Mouse (Mus musculus): ENCODE results near the gene B230118H07Rik. TPM values are rescaled to one million over a fixed set of nuclear protein-coding genes. Genes with fewer than 3 reads are reported as not detected.

B230118H07Rik gene
- polyA plus RNA-seq, 1 experiment from 2014 or later, result 50.3 TPM

- Histone ChIP-seq H3K27me3 (ENCODE audit: control insufficient read depth, insufficient read depth, low read length) (no peaks in the 10 kb centered on the region), H3K4me3 (replicated peaks; ENCODE audit: low read length) (no peak overlapping the region), H3K9ac (ENCODE audit: low read length) (no peak overlapping the region), H3K36me3 (ENCODE audit: control insufficient read depth, insufficient read depth, low read length) (no peaks in the 10 kb centered on the region), H3K4me1 (ENCODE audit: control insufficient read depth, insufficient read depth, low read length) (no peaks in the 10 kb centered on the region), H3K4me2 (ENCODE audit: low read depth, low read length) (no peak overlapping the region), H3K9me3 (replicated peaks; ENCODE audit: control insufficient read depth, low read length) (no peaks in the 10 kb centered on the region), H3K27ac (ENCODE audit: low read length) (no peak overlapping the region)
- no peak for ATAC-seq (ENCODE audit: insufficient read depth, low FRiP score)
- 62% methylated on average over 1 of the region's 1 CpGs for WGBS
These were observed 1.1 kb upstream of the B230118H07Rik start for GRCm38 (mm10) chr2:101650446-101650845.

GRCm38 (mm10) chr2:101648361-101648760 lies 971 bp downstream of the B230118H07Rik start:
- H3K4me3 ChIP-seq (replicated peaks; ENCODE audit: low read length), result no peak overlapping the region
- H3K27ac ChIP-seq (ENCODE audit: low read length), result no peak overlapping the region
- no peak overlapping the region for H3K4me2 ChIP-seq (ENCODE audit: low read depth, low read length)
- 80% methylated on average over 2 of the region's 2 CpGs for WGBS
- H3K27me3 ChIP-seq (ENCODE audit: control insufficient read depth, insufficient read depth, low read length), result no peaks in the 10 kb centered on the region
- H3K9me3 ChIP-seq (replicated peaks; ENCODE audit: control insufficient read depth, low read length), result no peaks in the 10 kb centered on the region
- no peak overlapping the region for H3K9ac ChIP-seq (ENCODE audit: low read length)
- no peaks in the 10 kb centered on the region for H3K36me3 ChIP-seq (ENCODE audit: control insufficient read depth, insufficient read depth, low read length)
- no peaks in the 10 kb centered on the region for H3K4me1 ChIP-seq (ENCODE audit: control insufficient read depth, insufficient read depth, low read length)
- ATAC-seq (ENCODE audit: insufficient read depth, low FRiP score), result no peak

- Histone ChIP-seq H3K9me3 (replicated peaks; ENCODE audit: control insufficient read depth, low read length) (no peaks in the 10 kb centered on the region), H3K27ac (ENCODE audit: low read length) (no peak overlapping the region), H3K4me1 (ENCODE audit: control insufficient read depth, insufficient read depth, low read length) (no peaks in the 10 kb centered on the region), H3K27me3 (ENCODE audit: control insufficient read depth, insufficient read depth, low read length) (no peaks in the 10 kb centered on the region), H3K4me2 (ENCODE audit: low read depth, low read length) (no peak overlapping the region), H3K9ac (ENCODE audit: low read length) (no peak overlapping the region), H3K4me3 (replicated peaks; ENCODE audit: low read length) (no peak overlapping the region), H3K36me3 (ENCODE audit: control insufficient read depth, insufficient read depth, low read length) (no peaks in the 10 kb centered on the region)
- WGBS, result 79% methylated on average over 1 of the region's 1 CpGs
- no peak for ATAC-seq (ENCODE audit: insufficient read depth, low FRiP score)
These were observed 3.5 kb downstream of the B230118H07Rik start for GRCm38 (mm10) chr2:101645841-101646240.

GRCm38 (mm10) chr2:101639840-101640350 lies 9.4 kb downstream of the B230118H07Rik start:
- H3K4me3 ChIP-seq (replicated peaks; ENCODE audit: low read length), result no peak overlapping the region
- 70% methylated on average over 3 of the region's 3 CpGs for WGBS
- H3K36me3 ChIP-seq (ENCODE audit: control insufficient read depth, insufficient read depth, low read length), result no peaks in the 10 kb centered on the region
- H3K9me3 ChIP-seq (replicated peaks; ENCODE audit: control insufficient read depth, low read length), result no peaks in the 10 kb centered on the region
- H3K4me1 ChIP-seq (ENCODE audit: control insufficient read depth, insufficient read depth, low read length), result no peaks in the 10 kb centered on the region
- no peak overlapping the region for H3K4me2 ChIP-seq (ENCODE audit: low read depth, low read length)
- no peak overlapping the region for H3K9ac ChIP-seq (ENCODE audit: low read length)
- H3K27ac ChIP-seq (ENCODE audit: low read length), result no peak overlapping the region
- H3K27me3 ChIP-seq (ENCODE audit: control insufficient read depth, insufficient read depth, low read length), result no peaks in the 10 kb centered on the region
- ATAC-seq (ENCODE audit: insufficient read depth, low FRiP score), result no peak

- ATAC-seq (ENCODE audit: insufficient read depth, low FRiP score), result no peak
These were observed 10.1 kb downstream of the B230118H07Rik start for GRCm38 (mm10) chr2:101638979-101639839.

GRCm38 (mm10) chr2:101628297-101629236 lies 20.8 kb downstream of the B230118H07Rik start:
- H3K4me3 ChIP-seq (replicated peaks; ENCODE audit: low read length), result peak overlapping the region; percentile 86
- H3K27me3 ChIP-seq (ENCODE audit: control insufficient read depth, insufficient read depth, low read length), result no peaks in the 10 kb centered on the region
- H3K9ac ChIP-seq (ENCODE audit: low read length), result peak overlapping the region; percentile 84
- WGBS, result 2% methylated on average over 31 of the region's 31 CpGs
- peak overlapping the region; percentile 68 for H3K4me2 ChIP-seq (ENCODE audit: low read depth, low read length)
- H3K9me3 ChIP-seq (replicated peaks; ENCODE audit: control insufficient read depth, low read length), result no peaks in the 10 kb centered on the region
- no peaks in the 10 kb centered on the region for H3K4me1 ChIP-seq (ENCODE audit: control insufficient read depth, insufficient read depth, low read length)
- ATAC-seq (ENCODE audit: insufficient read depth, low FRiP score), result peak; percentile 99
- H3K27ac ChIP-seq (ENCODE audit: low read length), result peak overlapping the region; percentile 81
- H3K36me3 ChIP-seq (ENCODE audit: control insufficient read depth, insufficient read depth, low read length), result no peaks in the 10 kb centered on the region

More at GRCm38 (mm10) chr2:101638979-101639839, 10.1 kb downstream of the B230118H07Rik start:
- Histone ChIP-seq H3K36me3 (ENCODE audit: control insufficient read depth, insufficient read depth, low read length) (no peaks in the 10 kb centered on the region), H3K27me3 (ENCODE audit: control insufficient read depth, insufficient read depth, low read length) (no peaks in the 10 kb centered on the region), H3K4me3 (replicated peaks; ENCODE audit: low read length) (no peak overlapping the region), H3K4me2 (ENCODE audit: low read depth, low read length) (no peak overlapping the region), H3K27ac (ENCODE audit: low read length) (no peak overlapping the region), H3K9ac (ENCODE audit: low read length) (no peak overlapping the region), H3K4me1 (ENCODE audit: control insufficient read depth, insufficient read depth, low read length) (no peaks in the 10 kb centered on the region), H3K9me3 (replicated peaks; ENCODE audit: control insufficient read depth, low read length) (no peaks in the 10 kb centered on the region)
- WGBS, result 39% methylated on average over 7 of the region's 7 CpGs

GRCm38 (mm10) chr2:101627227-101627626 lies 22.1 kb downstream of the B230118H07Rik start:
- H3K27me3 ChIP-seq (ENCODE audit: control insufficient read depth, insufficient read depth, low read length), result no peaks in the 10 kb centered on the region
- H3K9me3 ChIP-seq (replicated peaks; ENCODE audit: control insufficient read depth, low read length), result no peaks in the 10 kb centered on the region
- ATAC-seq (ENCODE audit: insufficient read depth, low FRiP score), result no peak
- no peak overlapping the region for H3K4me3 ChIP-seq (replicated peaks; ENCODE audit: low read length)
- no peak overlapping the region for H3K4me2 ChIP-seq (ENCODE audit: low read depth, low read length)
- no peaks in the 10 kb centered on the region for H3K36me3 ChIP-seq (ENCODE audit: control insufficient read depth, insufficient read depth, low read length)
- H3K4me1 ChIP-seq (ENCODE audit: control insufficient read depth, insufficient read depth, low read length), result no peaks in the 10 kb centered on the region
- H3K9ac ChIP-seq (ENCODE audit: low read length), result no peak overlapping the region
- no peak overlapping the region for H3K27ac ChIP-seq (ENCODE audit: low read length)

- Histone ChIP-seq H3K27me3 (ENCODE audit: control insufficient read depth, insufficient read depth, low read length) (no peaks in the 10 kb centered on the region), H3K9ac (ENCODE audit: low read length) (no peak within 1 kb of the TSS), H3K36me3 (ENCODE audit: control insufficient read depth, insufficient read depth, low read length) (no peaks in the 10 kb centered on the region), H3K4me2 (ENCODE audit: low read depth, low read length) (no peak within 1 kb of the TSS), H3K9me3 (replicated peaks; ENCODE audit: control insufficient read depth, low read length) (no peaks in the 10 kb centered on the region), H3K27ac (ENCODE audit: low read length) (no peak within 1 kb of the TSS), H3K4me1 (ENCODE audit: control insufficient read depth, insufficient read depth, low read length) (no peaks in the 10 kb centered on the region), H3K4me3 (replicated peaks; ENCODE audit: low read length) (no peak within 1 kb of the TSS)
- 40% methylated on average over 4 of the region's 4 CpGs for WGBS
- ATAC-seq (ENCODE audit: insufficient read depth, low FRiP score), result no peak
These were observed 24.8 kb downstream of the B230118H07Rik start, which contains the start of gene Rag2 for GRCm38 (mm10) chr2:101624526-101624925. Rag2 (plus strand) TSS chr2:101624718.
